Mouse (Mus musculus) hindbrain, embryonic 16.5 days (tissue): ENCODE measurements around the gene Tecr. TPM values are rescaled to one million over a fixed set of nuclear protein-coding genes. Genes with fewer than 3 reads are reported as not detected.
A peak's percentile ranks its signal among the peaks of the same experiment; 100 is the strongest.

Experiments used
- ATAC-seq: fragments of 200-750 bp; cut with Nextera tagmentation; 2 replicates; pipeline ENCODE4 v1.8.0; 2017; ENCODE audit warnings: moderate TSS enrichment, moderate library complexity
- H3K27ac ChIP-seq: fragments of 300-500 bp; sonication (generic); 2 replicates; pipeline ENCODE4 v1.5.1; 2014; ENCODE audit warnings: low read depth, mild to moderate bottlenecking, control low read depth, low read length, moderate library complexity
- H3K27me3 ChIP-seq: fragments of 300-500 bp; sonication (generic); replicated peaks from 2 replicates; pipeline ENCODE4 v1.6.1; 2014; ENCODE audit warnings: low read length; ENCODE audit not compliant: control insufficient read depth, insufficient read depth
- H3K36me3 ChIP-seq: fragments of 300-500 bp; sonication (generic); 2 replicates; pipeline ENCODE4 v1.6.1; 2014; ENCODE audit warnings: mild to moderate bottlenecking, low read length, moderate library complexity, mixed read lengths; ENCODE audit not compliant: control insufficient read depth, insufficient read depth
- H3K4me1 ChIP-seq: fragments of 300-500 bp; sonication (generic); 2 replicates; pipeline ENCODE4 v1.6.1; 2014; ENCODE audit warnings: low read depth, low read length; ENCODE audit not compliant: control insufficient read depth, insufficient read depth
- H3K4me2 ChIP-seq: fragments of 300-500 bp; sonication (generic); 2 replicates; pipeline ENCODE4 v1.6.1; 2014; ENCODE audit warnings: mild to moderate bottlenecking, low read length, control low read depth, moderate library complexity
- H3K4me3 ChIP-seq: fragments of 300-500 bp; sonication (generic); 2 replicates; pipeline ENCODE4 v1.5.1; 2014; ENCODE audit warnings: mild to moderate bottlenecking, low read length, control low read depth, moderate library complexity
- H3K9ac ChIP-seq: fragments of 300-500 bp; sonication (generic); 2 replicates; pipeline ENCODE4 v1.6.1; 2014; ENCODE audit warnings: low read depth, mild to moderate bottlenecking, control low read depth, low read length, moderate library complexity
- H3K9me3 ChIP-seq: fragments of 300-500 bp; sonication (generic); 2 replicates; pipeline ENCODE4 v1.6.1; 2014; ENCODE audit warnings: mild to moderate bottlenecking, low read length, moderate library complexity; ENCODE audit not compliant: control insufficient read depth
- WGBS: fragments of 180-500 bp; shearing (Covaris S2); extraction: QIAGEN DNeasy Blood & Tissue Kit; methylation state at CpG from one replicate; pipeline ENCODE4 v1.1.7; 2014; 5-methylcytosine and 5-hydroxymethylcytosine counted together
- polyA plus RNA-seq: library from polyadenylated mRNA; unstranded; fragments of >200 nt; fragmentation: Nextera tagmentation; extraction: Ambion mirVana; gene quantifications from 2 replicates; pipeline ENCODE4 v1.2.1, GENCODE M21; 2015

Gene Tecr
- polyA plus RNA-seq, 1 experiment from 2014 or later = 1,598 TPM

DNA sequence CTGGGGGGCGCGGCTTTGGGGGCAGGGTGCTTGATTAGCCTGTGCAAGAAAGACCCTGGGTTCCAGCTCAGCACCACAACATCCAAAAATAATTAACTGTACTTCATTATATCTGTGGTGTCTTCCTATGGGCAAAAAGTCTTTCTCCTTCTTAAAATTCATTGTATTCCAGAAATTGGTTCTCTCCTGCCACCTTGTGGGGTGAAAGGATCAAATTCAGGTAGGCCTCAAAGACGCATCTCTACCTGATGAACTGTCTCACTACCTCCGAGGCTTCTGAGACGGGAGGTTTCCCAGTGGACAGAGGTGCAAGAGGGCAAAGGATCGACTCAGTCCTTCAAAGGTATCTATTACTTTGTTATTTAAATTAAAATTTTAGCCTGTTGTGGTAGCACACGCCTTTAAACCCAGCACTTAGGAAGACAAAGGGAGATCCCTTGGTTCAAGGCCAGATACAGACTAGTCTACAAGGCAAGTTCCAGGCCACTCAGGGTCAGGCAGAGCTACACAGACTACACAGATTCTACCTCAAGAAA lies 17.2 kb downstream of the Tecr start:
- H3K4me2 ChIP-seq = peak overlapping the region; percentile 88
- no peaks in the 10 kb centered on the region for H3K27me3 ChIP-seq
- H3K9ac ChIP-seq = no peak overlapping the region
- H3K9me3 ChIP-seq = no peaks in the 10 kb centered on the region
- ATAC-seq = no peak
- H3K27ac ChIP-seq = no peak overlapping the region
- no peak overlapping the region for H3K4me3 ChIP-seq
- peaks cover 3% of the 10 kb centered on the region; the same call in 1 of the 2 replicates for H3K36me3 ChIP-seq
- WGBS = 79% methylated on average over 7 of the region's 7 CpGs
- peaks cover 54% of the 10 kb centered on the region for H3K4me1 ChIP-seq

GRCm38 (mm10) chr8:83588886-83589285 lies 18.9 kb downstream of the Tecr start:
- ATAC-seq = no peak
- WGBS = 93% methylated on average over 5 of the region's 5 CpGs
- H3K36me3 ChIP-seq = peaks cover 3% of the 10 kb centered on the region; the same call in 1 of the 2 replicates

GRCm38 (mm10) chr8:83587644-83588043 lies 20.1 kb downstream of the Tecr start:
- 93% methylated on average over 6 of the region's 6 CpGs for WGBS
- no peak overlapping the region for H3K4me2 ChIP-seq
- peaks cover 54% of the 10 kb centered on the region for H3K4me1 ChIP-seq
- peaks cover 3% of the 10 kb centered on the region; the same call in 1 of the 2 replicates for H3K36me3 ChIP-seq
- H3K9me3 ChIP-seq = no peaks in the 10 kb centered on the region
- no peak for ATAC-seq
- H3K27ac ChIP-seq = no peak overlapping the region
- H3K9ac ChIP-seq = no peak overlapping the region
- H3K4me3 ChIP-seq = no peak overlapping the region
- no peaks in the 10 kb centered on the region for H3K27me3 ChIP-seq

More at GRCm38 (mm10) chr8:83588886-83589285, 18.9 kb downstream of the Tecr start:
- peaks cover 54% of the 10 kb centered on the region for H3K4me1 ChIP-seq
- H3K9ac ChIP-seq = no peak overlapping the region
- 0 out of 2 replicates have a peak overlapping the region, but pooled peaks have one; percentile 1 for H3K4me2 ChIP-seq
- H3K27me3 ChIP-seq = no peaks in the 10 kb centered on the region
- no peak overlapping the region for H3K4me3 ChIP-seq
- H3K9me3 ChIP-seq = no peaks in the 10 kb centered on the region
- no peak overlapping the region for H3K27ac ChIP-seq

GRCm38 (mm10) chr8:83585333-83585732 lies 22.4 kb downstream of the Tecr start:
- Histone ChIP-seq H3K4me1 (peaks cover 42% of the 10 kb centered on the region), H3K9ac (no peak overlapping the region), H3K4me2 (no peak overlapping the region), H3K36me3 (peaks cover 3% of the 10 kb centered on the region; the same call in 1 of the 2 replicates), H3K27ac (no peak overlapping the region), H3K4me3 (no peak overlapping the region), H3K27me3 (no peaks in the 10 kb centered on the region), H3K9me3 (no peaks in the 10 kb centered on the region)
- no peak for ATAC-seq
- 76% methylated on average over 3 of the region's 3 CpGs for WGBS

- no peak overlapping the region for H3K9ac ChIP-seq
- no peak for ATAC-seq
- WGBS = 92% methylated on average over 1 of the region's 1 CpGs
- no peaks in the 10 kb centered on the region for H3K27me3 ChIP-seq
- peaks cover 3% of the 10 kb centered on the region; the same call in 1 of the 2 replicates for H3K36me3 ChIP-seq
- H3K4me2 ChIP-seq = no peak overlapping the region
- H3K4me1 ChIP-seq = peaks cover 40% of the 10 kb centered on the region
- H3K27ac ChIP-seq = no peak overlapping the region
- H3K4me3 ChIP-seq = no peak overlapping the region
- no peaks in the 10 kb centered on the region for H3K9me3 ChIP-seq
Measured at GRCm38 (mm10) chr8:83584771-83585170, 23.0 kb downstream of the Tecr start.

DNA sequence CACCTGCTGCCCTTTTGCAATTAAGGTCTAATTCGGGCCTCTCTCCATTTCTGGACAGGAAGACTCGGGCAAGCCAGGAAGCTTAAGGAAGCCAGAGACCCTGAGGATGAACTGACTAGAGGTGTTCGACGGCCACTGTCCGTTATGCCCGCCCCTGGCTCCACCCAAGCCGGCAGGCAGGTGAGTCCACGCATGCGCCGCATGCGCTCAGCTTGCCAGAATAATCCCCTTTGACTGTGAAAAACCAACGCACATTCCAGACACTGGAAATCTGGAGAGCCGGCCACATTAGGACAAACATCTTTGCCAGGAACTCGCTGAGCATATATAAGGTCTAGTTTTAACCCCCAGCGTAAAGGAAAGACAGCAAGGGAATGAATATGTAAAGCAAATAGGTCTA lies 24.5 kb downstream of the Tecr start:
- Histone ChIP-seq H3K9me3 (no peaks in the 10 kb centered on the region), H3K27me3 (no peaks in the 10 kb centered on the region), H3K4me2 (no peak overlapping the region), H3K4me3 (no peak overlapping the region), H3K36me3 (peaks cover 3% of the 10 kb centered on the region; the same call in 1 of the 2 replicates), H3K27ac (no peak overlapping the region), H3K4me1 (peaks cover 38% of the 10 kb centered on the region), H3K9ac (no peak overlapping the region)
- WGBS = 87% methylated on average over 15 of the region's 15 CpGs
- no peak for ATAC-seq

GRCm38 (mm10) chr8:83582226-83582625 lies 25.5 kb downstream of the Tecr start:
- no peak overlapping the region for H3K4me3 ChIP-seq

DNA sequence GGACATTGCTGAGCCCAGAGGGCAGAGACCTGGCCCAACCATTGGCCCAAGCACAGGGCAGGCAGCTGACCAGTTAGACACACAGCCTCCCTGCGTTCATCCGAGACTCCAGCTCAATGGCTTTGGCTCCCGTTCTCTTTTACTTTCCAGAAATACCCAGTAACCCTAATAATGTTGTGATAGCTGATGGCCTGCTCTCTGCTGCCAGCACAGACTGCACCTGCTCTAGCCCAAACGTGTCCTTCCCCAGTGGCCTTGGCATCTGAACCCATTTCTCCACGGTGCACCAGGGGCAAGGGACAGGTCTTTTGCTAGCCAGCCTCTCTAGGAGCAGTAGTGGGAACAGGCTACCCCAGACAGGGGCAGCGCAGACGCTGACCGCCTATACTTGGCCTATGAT lies 26.9 kb downstream of the Tecr start:
- no peak for ATAC-seq
- 0 out of 2 replicates have a peak, but pooled peaks cover 2% of the 10 kb centered on the region for H3K36me3 ChIP-seq
- no peaks in the 10 kb centered on the region for H3K9me3 ChIP-seq
- no peak overlapping the region for H3K4me3 ChIP-seq
- peaks cover 49% of the 10 kb centered on the region for H3K4me1 ChIP-seq
- no peak overlapping the region for H3K4me2 ChIP-seq
- no peaks in the 10 kb centered on the region for H3K27me3 ChIP-seq
- no peak overlapping the region for H3K9ac ChIP-seq
- no peak overlapping the region for H3K27ac ChIP-seq
- 91% methylated on average over 8 of the region's 8 CpGs for WGBS

More at GRCm38 (mm10) chr8:83582226-83582625, 25.5 kb downstream of the Tecr start:
- H3K27me3 ChIP-seq = no peaks in the 10 kb centered on the region
- H3K9me3 ChIP-seq = no peaks in the 10 kb centered on the region
- 0 out of 2 replicates have a peak, but pooled peaks cover 2% of the 10 kb centered on the region for H3K36me3 ChIP-seq
- peaks cover 36% of the 10 kb centered on the region for H3K4me1 ChIP-seq
- H3K4me2 ChIP-seq = no peak overlapping the region
- no peak for ATAC-seq
- H3K27ac ChIP-seq = no peak overlapping the region
- 78% methylated on average over 8 of the region's 8 CpGs for WGBS
- H3K9ac ChIP-seq = no peak overlapping the region

DNA sequence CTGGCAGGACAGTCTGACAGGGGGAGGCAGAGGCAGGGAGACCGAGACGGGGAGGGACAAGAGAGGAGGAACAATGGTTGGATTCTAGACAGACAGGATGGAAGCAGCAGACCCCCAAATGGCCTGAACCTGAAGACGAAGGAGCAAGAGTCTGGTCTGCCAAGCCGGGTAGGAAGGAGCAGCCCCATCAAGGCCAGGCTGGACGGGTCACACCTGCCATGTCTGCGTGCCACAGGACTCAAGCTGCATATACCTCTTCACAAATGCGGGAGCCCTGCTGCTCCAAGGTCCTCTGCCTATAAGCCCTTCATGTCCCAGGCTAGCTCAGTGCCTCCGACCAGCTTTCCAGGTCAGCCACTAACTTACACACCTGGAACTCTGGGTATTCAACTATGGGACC lies 28.1 kb downstream of the Tecr start:
- ATAC-seq = no peak
- 88% methylated on average over 4 of the region's 8 CpGs for WGBS

More for the DNA sequence above, 28.1 kb downstream of the Tecr start:
- Histone ChIP-seq H3K36me3 (0 out of 2 replicates have a peak, but pooled peaks cover 2% of the 10 kb centered on the region), H3K4me1 (peaks cover 49% of the 10 kb centered on the region), H3K27me3 (no peaks in the 10 kb centered on the region), H3K4me3 (no peak overlapping the region), H3K9me3 (no peaks in the 10 kb centered on the region), H3K27ac (no peak overlapping the region), H3K4me2 (no peak overlapping the region), H3K9ac (no peak overlapping the region)
